Mouse (Mus musculus): ENCODE data around the gene Stx6. TPM values are rescaled to one million over a fixed set of nuclear protein-coding genes. Genes with fewer than 3 reads are reported as not detected.

The Stx6 gene
- total RNA-seq, 2 experiments from 2014 or later: 49.2 to 53.5 TPM

- DNase-seq (ENCODE audit: low spot score in 2 of 2): no peak
Observed at GRCm38 (mm10) chr1:155252631-155253121, 94.2 kb downstream of the Stx6 start.

GRCm38 (mm10) chr1:155253126-155253525 lies 94.6 kb downstream of the Stx6 start:
- DNase-seq (ENCODE audit: low spot score in 2 of 2): no peak

GRCm38 (mm10) chr1:155254309-155254708 lies 95.8 kb downstream of the Stx6 start:
- DNase-seq (ENCODE audit: low spot score in 2 of 2): no peak

Other genes starting within 250 kb of the Stx6 start
- gene Ier5, start 59.1 kb upstream of the Stx6 start, total RNA-seq (2021): 10 to 100 TPM in 1 of 2 experiments, 1 to 10 TPM in 1; 9.4 to 15.5 TPM
- gene Mr1, start 11.9 kb upstream of the Stx6 start, total RNA-seq (2021): 10 to 100 TPM; 24.9 to 32.1 TPM
- 10 to 100 TPM; 23.9 to 33.3 TPM for gene BC034090, start 85.7 kb downstream of the Stx6 start, total RNA-seq (2021)